Mouse (Mus musculus) lung, adult 18-20 months (tissue): ENCODE measurements around the gene Ccnc.

Experiments
- DNase-seq, 2 experiments: peaks; one replicate each; pipeline ENCODE4 v3.0.0; 2022; ENCODE audit warnings: mixed read lengths in 2 of 2

The Ccnc gene

DNA sequence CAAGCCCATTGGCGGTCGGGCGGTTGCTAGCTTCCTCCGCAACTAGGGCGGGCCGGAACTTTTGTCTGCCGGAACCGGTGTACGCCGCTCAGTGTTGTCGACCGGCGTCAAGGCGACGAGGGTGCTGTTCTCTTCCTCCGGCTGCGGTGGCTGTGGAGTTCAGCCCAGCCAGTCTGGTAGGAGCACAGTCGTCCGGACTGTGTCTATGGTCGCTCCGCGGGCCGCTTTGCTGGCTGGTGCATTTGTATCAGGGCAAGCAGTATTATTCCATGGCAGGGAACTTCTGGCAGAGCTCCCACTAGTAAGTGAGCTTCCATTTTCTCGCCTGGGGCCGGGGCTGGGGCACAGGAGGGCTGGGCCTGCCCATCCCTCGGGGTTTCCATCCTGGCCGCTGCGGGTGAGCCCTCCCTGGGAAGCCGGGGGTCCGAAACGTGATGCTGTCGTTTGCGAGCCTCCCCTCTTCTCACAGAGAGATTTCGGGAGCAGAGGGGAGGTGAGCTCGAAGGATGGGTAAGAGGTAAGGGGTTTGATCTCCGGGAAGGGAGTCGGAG, at the start of gene Ccnc:
Gene Ccnc, plus strand, starts transcription at position 87 of the 551 bp plus-strand sequence.
- DNase-seq = peak; percentile 94 to 95

- DNase-seq = no peak
These were observed 49.2 kb upstream of the Ccnc start for GRCm38 (mm10) chr4:21678101-21678974.

DNA sequence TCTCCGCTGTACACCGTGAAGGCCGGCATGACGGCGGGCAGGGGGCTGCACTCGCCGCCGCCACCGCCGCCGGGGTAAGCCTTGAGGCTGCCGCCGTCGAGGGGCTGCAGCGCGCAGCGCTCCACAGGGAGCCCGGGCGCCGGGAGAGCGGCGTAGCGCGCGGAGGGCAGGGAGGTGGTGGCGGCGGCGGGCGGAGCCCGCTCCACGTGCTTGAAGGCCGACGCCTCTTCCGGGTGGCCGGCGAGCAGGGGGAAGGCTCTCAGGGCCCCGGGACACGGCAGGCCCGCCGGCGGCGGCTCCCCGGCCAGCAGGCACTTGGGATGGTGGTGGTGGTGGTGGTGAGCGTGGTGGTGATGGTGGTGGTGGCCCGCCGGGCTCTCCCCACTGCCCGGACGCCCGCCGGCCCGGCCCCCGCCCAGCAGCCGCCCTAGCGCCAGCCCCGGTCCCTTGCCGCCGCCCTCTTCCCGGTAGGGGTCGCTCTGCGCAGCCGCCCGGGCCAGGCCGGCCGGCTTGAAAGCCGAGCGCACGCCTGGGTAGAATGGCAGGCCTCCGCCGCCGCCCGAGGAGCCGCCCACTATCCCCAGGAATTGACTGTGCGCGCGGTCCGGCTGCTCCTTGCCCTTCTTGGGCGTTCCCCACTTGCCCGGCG, 48.4 kb upstream of the Ccnc start:
- DNase-seq = no peak

DNA sequence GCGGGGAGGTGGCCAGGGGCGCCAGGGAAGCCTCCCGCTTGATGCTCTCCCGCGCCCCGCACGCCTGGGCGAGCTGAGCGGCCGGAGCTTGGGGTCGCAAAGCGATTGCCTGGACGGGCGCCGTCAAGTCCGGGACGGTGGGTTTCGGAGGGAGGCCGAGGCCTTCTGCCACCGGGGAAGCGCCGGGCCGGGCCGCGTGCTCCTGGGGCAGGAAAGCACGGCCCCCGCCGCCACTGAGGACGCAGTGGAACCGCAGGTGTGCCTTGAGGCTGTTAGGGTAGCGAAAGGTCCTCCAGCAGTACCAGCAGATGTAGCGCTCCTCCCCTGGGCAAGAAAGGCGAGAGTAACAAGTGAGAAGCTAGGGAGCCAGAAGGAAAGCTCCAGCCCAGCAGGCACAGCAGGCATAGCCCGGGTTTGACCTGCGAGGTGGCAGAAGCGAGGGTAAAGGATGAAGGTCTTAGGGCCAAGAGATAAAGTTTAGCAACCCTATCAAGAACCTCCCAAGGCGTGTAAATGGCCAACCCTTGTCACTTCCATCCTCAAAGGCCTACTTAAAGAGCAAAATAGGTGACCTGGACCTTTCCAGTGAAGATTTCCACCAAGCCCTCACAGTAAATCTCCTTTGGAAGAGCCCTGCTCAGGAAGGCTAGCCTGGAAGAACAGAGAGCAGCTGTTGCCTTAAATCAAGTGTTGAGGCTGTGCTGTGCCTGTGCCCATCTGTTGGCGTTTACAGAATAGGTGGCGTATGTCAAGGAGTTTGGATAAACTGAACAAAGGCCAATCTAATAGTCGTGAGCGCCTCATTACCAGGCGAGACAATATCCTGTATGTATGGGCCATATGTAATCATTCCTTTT, 47.6 kb upstream of the Ccnc start:
- no peak for DNase-seq

- DNase-seq = no peak
These were observed 46.5 kb upstream of the Ccnc start for GRCm38 (mm10) chr4:21680971-21681370.

GRCm38 (mm10) chr4:21682421-21683150, 44.9 kb upstream of the Ccnc start:
- no peak for DNase-seq

DNA sequence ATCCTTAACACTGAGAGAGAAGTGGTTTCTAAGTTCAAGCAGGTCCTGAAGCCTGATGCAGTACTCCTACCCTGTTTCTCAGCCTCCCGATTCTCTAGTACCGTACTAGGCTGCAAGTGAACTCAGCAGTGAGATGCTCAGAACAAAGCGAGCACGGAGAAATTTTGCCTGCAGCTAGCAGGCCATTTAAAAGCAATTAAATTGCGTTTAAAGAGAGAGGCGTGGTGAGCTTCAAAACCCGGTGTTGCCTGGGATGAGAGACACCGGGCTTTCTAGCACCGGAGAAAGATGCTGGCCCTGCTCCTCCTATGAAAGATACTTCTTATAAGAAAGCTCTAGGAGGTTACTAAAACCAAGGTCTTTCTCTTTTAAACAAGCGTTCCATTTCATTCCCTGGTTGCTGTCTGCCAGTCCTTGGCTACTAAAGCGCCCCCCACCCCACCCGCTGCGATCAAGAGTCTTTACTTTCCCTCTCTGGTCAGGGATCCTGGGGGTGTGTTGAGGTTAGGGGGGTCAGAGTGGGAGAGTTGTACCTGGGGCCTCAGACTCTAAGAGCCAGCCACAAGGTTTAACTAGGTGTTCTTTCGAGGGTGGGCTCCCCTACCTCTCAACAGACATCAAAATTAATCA, 43.0 kb upstream of the Ccnc start:
- no peak for DNase-seq

- DNase-seq = no peak
These were observed 41.9 kb upstream of the Ccnc start, which contains the start of gene Prdm13 for GRCm38 (mm10) chr4:21685595-21686091. TSS of gene Prdm13 (minus strand) at chr4:21685963.

DNA sequence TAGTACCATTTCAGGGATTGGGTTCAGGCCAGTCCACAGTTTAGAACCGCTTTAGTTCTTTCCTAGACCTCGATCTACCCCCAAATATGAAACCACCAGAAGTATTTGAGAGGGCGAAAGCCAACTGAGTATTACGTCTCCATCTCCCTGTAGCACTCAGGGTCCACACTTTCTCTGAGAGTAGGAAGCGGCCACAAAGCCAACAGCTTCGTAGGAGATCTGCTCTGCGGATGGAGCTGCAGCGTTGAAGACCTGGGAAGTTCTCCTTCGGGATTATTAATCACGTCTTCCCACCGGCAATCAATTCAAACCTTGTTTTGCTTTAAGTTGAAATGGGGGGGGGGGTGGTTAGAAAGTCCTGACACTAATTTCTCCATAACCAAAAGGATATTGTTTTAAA, 41.1 kb upstream of the Ccnc start:
- no peak for DNase-seq

GRCm38 (mm10) chr4:21686934-21687333, 40.6 kb upstream of the Ccnc start:
- DNase-seq = no peak

DNA sequence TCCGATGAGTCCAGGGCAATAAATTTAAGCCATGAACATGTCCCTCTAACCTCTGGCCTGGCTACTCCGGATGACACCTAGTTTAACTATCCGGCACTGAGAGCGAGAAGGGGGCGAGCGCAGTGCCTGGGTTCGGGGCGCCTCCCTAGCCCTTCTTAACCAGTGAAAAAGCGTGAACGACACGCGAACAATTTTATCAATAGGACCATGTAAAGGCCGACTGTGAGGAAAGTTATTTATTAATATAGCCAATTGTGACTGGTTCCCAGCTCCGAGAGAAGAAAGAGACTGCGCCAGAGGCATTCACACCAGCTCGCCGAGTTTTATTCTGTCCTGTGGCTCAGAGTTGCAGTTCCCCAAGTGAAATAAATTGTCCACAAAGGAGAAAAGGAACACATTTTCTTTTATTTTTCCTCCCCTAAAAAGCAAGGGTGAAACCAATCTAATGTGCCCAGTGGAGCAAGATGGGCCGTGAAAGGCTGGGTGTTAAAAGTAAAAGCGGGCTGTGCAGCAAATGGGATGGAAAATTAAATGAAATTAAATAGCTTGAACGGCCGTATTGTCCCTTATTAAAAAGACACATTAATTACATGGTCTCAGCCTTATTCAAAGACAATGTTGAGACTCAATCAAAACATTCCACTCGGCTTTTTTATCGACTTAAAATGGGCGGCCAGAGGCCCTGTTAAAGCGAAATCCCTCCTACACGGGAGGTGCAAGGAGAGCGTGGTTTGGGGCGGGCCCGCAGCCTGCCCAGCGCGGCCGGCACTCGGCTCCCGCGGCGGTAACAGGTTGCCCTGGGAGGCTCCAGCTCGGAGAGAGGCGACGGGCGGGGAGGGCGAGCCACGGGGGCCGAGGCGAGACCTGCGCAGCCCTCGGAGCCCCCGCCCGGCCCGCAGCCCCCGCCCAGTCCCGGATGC, 39.5 kb upstream of the Ccnc start:
- DNase-seq = no peak

- DNase-seq = no peak
These were observed 38.7 kb upstream of the Ccnc start for GRCm38 (mm10) chr4:21688703-21689200.

- no peak for DNase-seq
These were observed 38.0 kb upstream of the Ccnc start for GRCm38 (mm10) chr4:21689492-21689941.

GRCm38 (mm10) chr4:21690221-21690620, 37.3 kb upstream of the Ccnc start:
- no peak for DNase-seq

DNA sequence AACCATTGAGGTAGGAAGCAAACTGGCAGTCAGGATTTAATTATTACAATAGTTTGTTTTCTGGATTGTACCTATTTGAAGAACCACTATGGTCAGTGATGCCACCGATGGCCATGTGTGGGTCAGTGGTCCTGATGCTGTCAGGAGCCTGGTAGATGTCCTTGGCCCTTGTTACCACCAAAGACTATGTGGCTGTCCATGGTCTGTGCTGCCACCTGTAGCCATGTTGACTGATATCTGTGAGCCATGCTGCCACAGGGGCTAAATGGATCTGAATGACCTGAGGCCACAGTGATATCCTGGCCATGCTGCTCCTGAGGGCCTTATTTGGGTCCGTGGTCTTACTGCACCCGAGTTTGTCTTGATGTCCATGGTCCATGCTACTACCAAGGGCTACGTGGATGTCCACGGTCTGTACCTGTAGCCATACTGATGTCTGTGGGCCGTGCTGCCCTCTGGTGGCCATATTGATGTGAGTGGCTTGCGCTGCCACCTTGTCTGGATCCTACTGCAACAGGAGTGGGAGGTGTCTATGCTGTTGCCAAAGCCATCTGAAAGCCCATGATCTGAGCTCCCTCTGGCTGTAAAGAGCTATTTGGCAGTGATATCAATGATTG, 31.8 kb upstream of the Ccnc start:
- DNase-seq = peak; percentile 50 to 55

- DNase-seq = no peak
These were observed 22.5 kb upstream of the Ccnc start for GRCm38 (mm10) chr4:21705046-21705445.

DNA sequence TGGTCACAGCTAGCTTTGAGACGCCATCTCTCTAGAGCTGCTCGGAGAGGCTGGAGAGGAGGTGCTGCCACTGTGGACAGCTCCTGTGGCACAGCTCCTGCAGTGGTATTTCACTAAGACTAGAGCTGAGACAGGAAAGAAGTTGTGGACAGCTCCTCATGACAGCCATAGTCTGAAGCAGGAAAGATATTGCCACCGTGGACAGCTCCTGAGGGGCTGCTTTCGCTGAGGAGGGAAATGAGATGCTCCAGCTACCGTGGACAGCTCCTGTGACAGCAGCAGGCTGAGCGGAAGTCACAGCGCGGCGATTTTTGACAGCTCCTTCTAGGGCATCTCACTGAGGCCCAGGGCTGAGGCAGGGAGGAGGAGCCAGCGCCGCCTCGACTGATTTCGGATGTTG, 15.4 kb upstream of the Ccnc start:
- DNase-seq = peak; percentile 41 to 50

DNA sequence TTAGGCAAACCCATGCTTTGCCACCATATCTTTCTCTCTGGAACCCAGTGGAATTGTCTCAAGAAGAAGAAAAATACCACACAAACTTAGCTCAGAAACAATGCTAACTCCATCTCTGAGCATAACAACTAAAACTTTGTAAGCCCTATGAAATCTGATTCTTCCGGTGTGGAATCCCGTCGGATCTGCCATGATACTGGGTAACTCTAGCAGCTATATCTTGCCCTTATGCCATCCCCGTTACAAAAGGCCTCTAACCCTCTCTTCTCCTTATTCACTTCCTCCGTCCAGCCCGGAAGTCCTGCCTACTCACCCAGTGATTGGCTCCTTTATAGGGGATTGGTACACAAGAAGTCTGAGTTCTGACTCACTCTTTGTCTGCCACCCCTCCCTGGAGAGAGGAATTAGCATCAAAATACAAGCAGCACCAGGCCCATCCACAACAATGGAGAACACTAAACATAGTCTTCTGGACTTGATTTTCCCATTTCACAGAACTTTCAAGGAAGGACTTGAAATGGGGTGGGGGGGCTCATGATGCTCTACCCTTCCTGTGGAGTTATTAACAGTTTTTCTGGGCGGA, 4.7 kb upstream of the Ccnc start:
- no peak for DNase-seq
